Mouse (Mus musculus): ENCODE results near the gene Rere.
"Not testable (repeated sequence)": the region's sequence is repeated elsewhere in the genome, so short reads cannot be mapped to it uniquely, and the experiment has no call there.

Rere gene

GRCm38 (mm10) chr4:150283993-150284392 lies 2.5 kb downstream of the Rere start:
- peak; percentile 50 for DNase-seq (ENCODE audit: low read depth, low spot score)
- Histone ChIP-seq H3K27me3 (ENCODE audit: control insufficient read depth, insufficient read depth, low read length, poor library complexity, severe bottlenecking) (no peaks in the 10 kb centered on the region), H3K36me3 (ENCODE audit: control insufficient read depth, insufficient read depth, low read length, poor library complexity, severe bottlenecking) (no peaks in the 10 kb centered on the region)

GRCm38 (mm10) chr4:150286980-150287379 lies 5.5 kb downstream of the Rere start:
- Histone ChIP-seq H3K36me3 (ENCODE audit: control insufficient read depth, insufficient read depth, low read length, poor library complexity, severe bottlenecking) (0 out of 2 replicates have a peak, but pooled peaks cover 2% of the 10 kb centered on the region), H3K27me3 (ENCODE audit: control insufficient read depth, insufficient read depth, low read length, poor library complexity, severe bottlenecking) (no peaks in the 10 kb centered on the region)
- no peak for DNase-seq (ENCODE audit: low read depth, low spot score)

GRCm38 (mm10) chr4:150287463-150287862 lies 6.0 kb downstream of the Rere start:
- not testable (repeated sequence) for DNase-seq (ENCODE audit: low read depth, low spot score); H3K27me3 ChIP-seq (ENCODE audit: control insufficient read depth, insufficient read depth, low read length, poor library complexity, severe bottlenecking); H3K36me3 ChIP-seq (ENCODE audit: control insufficient read depth, insufficient read depth, low read length, poor library complexity, severe bottlenecking)

GRCm38 (mm10) chr4:150291900-150292299 lies 10.5 kb downstream of the Rere start:
- 0 out of 2 replicates have a peak, but pooled peaks cover 2% of the 10 kb centered on the region for H3K36me3 ChIP-seq (ENCODE audit: control insufficient read depth, insufficient read depth, low read length, poor library complexity, severe bottlenecking)
- peak; percentile 23 for DNase-seq (ENCODE audit: low read depth, low spot score)
- no peaks in the 10 kb centered on the region for H3K27me3 ChIP-seq (ENCODE audit: control insufficient read depth, insufficient read depth, low read length, poor library complexity, severe bottlenecking)

GRCm38 (mm10) chr4:150294870-150295269 lies 13.4 kb downstream of the Rere start:
- DNase-seq (ENCODE audit: low read depth, low spot score), result no peak
- 0 out of 2 replicates have a peak, but pooled peaks cover 2% of the 10 kb centered on the region for H3K36me3 ChIP-seq (ENCODE audit: control insufficient read depth, insufficient read depth, low read length, poor library complexity, severe bottlenecking)
- H3K27me3 ChIP-seq (ENCODE audit: control insufficient read depth, insufficient read depth, low read length, poor library complexity, severe bottlenecking), result no peaks in the 10 kb centered on the region

GRCm38 (mm10) chr4:150295966-150296365 lies 14.5 kb downstream of the Rere start:
- H3K36me3 ChIP-seq (ENCODE audit: control insufficient read depth, insufficient read depth, low read length, poor library complexity, severe bottlenecking), result no peaks in the 10 kb centered on the region

GRCm38 (mm10) chr4:150302726-150303125 lies 21.3 kb downstream of the Rere start:
- no peak for DNase-seq (ENCODE audit: low read depth, low spot score)
- H3K36me3 ChIP-seq (ENCODE audit: control insufficient read depth, insufficient read depth, low read length, poor library complexity, severe bottlenecking), result no peaks in the 10 kb centered on the region
- no peaks in the 10 kb centered on the region for H3K27me3 ChIP-seq (ENCODE audit: control insufficient read depth, insufficient read depth, low read length, poor library complexity, severe bottlenecking)

More at GRCm38 (mm10) chr4:150295966-150296365, 14.5 kb downstream of the Rere start:
- no peaks in the 10 kb centered on the region for H3K27me3 ChIP-seq (ENCODE audit: control insufficient read depth, insufficient read depth, low read length, poor library complexity, severe bottlenecking)
- peak; percentile 34 for DNase-seq (ENCODE audit: low read depth, low spot score)

- H3K36me3 ChIP-seq (ENCODE audit: control insufficient read depth, insufficient read depth, low read length, poor library complexity, severe bottlenecking), result no peaks in the 10 kb centered on the region
- no peak for DNase-seq (ENCODE audit: low read depth, low spot score)
- no peaks in the 10 kb centered on the region for H3K27me3 ChIP-seq (ENCODE audit: control insufficient read depth, insufficient read depth, low read length, poor library complexity, severe bottlenecking)
Observed at GRCm38 (mm10) chr4:150306701-150307100, 25.3 kb downstream of the Rere start.

- H3K36me3 ChIP-seq (ENCODE audit: control insufficient read depth, insufficient read depth, low read length, poor library complexity, severe bottlenecking), result no peaks in the 10 kb centered on the region
- DNase-seq (ENCODE audit: low read depth, low spot score), result no peak
- H3K27me3 ChIP-seq (ENCODE audit: control insufficient read depth, insufficient read depth, low read length, poor library complexity, severe bottlenecking), result no peaks in the 10 kb centered on the region
Observed at GRCm38 (mm10) chr4:150307226-150307625, 25.8 kb downstream of the Rere start.

- DNase-seq (ENCODE audit: low read depth, low spot score), result no peak
- H3K36me3 ChIP-seq (ENCODE audit: control insufficient read depth, insufficient read depth, low read length, poor library complexity, severe bottlenecking), result no peaks in the 10 kb centered on the region
- no peaks in the 10 kb centered on the region for H3K27me3 ChIP-seq (ENCODE audit: control insufficient read depth, insufficient read depth, low read length, poor library complexity, severe bottlenecking)
Observed at GRCm38 (mm10) chr4:150311431-150311830, 30.0 kb downstream of the Rere start.

GRCm38 (mm10) chr4:150312646-150313045 lies 31.2 kb downstream of the Rere start:
- Histone ChIP-seq H3K36me3 (ENCODE audit: control insufficient read depth, insufficient read depth, low read length, poor library complexity, severe bottlenecking) (no peaks in the 10 kb centered on the region), H3K27me3 (ENCODE audit: control insufficient read depth, insufficient read depth, low read length, poor library complexity, severe bottlenecking) (no peaks in the 10 kb centered on the region)
- no peak for DNase-seq (ENCODE audit: low read depth, low spot score)

GRCm38 (mm10) chr4:150315301-150315700 lies 33.9 kb downstream of the Rere start:
- Histone ChIP-seq H3K36me3 (ENCODE audit: control insufficient read depth, insufficient read depth, low read length, poor library complexity, severe bottlenecking) (no peaks in the 10 kb centered on the region), H3K27me3 (ENCODE audit: control insufficient read depth, insufficient read depth, low read length, poor library complexity, severe bottlenecking) (no peaks in the 10 kb centered on the region)
- DNase-seq (ENCODE audit: low read depth, low spot score), result no peak

GRCm38 (mm10) chr4:150316546-150316945 lies 35.1 kb downstream of the Rere start:
- DNase-seq (ENCODE audit: low read depth, low spot score), result peak; percentile 13
- Histone ChIP-seq H3K36me3 (ENCODE audit: control insufficient read depth, insufficient read depth, low read length, poor library complexity, severe bottlenecking) (no peaks in the 10 kb centered on the region), H3K27me3 (ENCODE audit: control insufficient read depth, insufficient read depth, low read length, poor library complexity, severe bottlenecking) (no peaks in the 10 kb centered on the region)

- no peaks in the 10 kb centered on the region for H3K27me3 ChIP-seq (ENCODE audit: control insufficient read depth, insufficient read depth, low read length, poor library complexity, severe bottlenecking)
- no peak for DNase-seq (ENCODE audit: low read depth, low spot score)
- H3K36me3 ChIP-seq (ENCODE audit: control insufficient read depth, insufficient read depth, low read length, poor library complexity, severe bottlenecking), result no peaks in the 10 kb centered on the region
Observed at GRCm38 (mm10) chr4:150325046-150325801, 43.8 kb downstream of the Rere start.

- no peak for DNase-seq (ENCODE audit: low read depth, low spot score)
- H3K36me3 ChIP-seq (ENCODE audit: control insufficient read depth, insufficient read depth, low read length, poor library complexity, severe bottlenecking), result no peaks in the 10 kb centered on the region
- no peaks in the 10 kb centered on the region for H3K27me3 ChIP-seq (ENCODE audit: control insufficient read depth, insufficient read depth, low read length, poor library complexity, severe bottlenecking)
Observed at GRCm38 (mm10) chr4:150326005-150326404, 44.6 kb downstream of the Rere start.

- Histone ChIP-seq H3K27me3 (ENCODE audit: control insufficient read depth, insufficient read depth, low read length, poor library complexity, severe bottlenecking) (no peaks in the 10 kb centered on the region), H3K36me3 (ENCODE audit: control insufficient read depth, insufficient read depth, low read length, poor library complexity, severe bottlenecking) (no peaks in the 10 kb centered on the region)
- no peak for DNase-seq (ENCODE audit: low read depth, low spot score)
Observed at GRCm38 (mm10) chr4:150327476-150327875, 46.0 kb downstream of the Rere start.
